Mouse (Mus musculus) lung, adult 2 months (tissue): ENCODE results near the gene Cox18. TPM values are rescaled to one million over a fixed set of nuclear protein-coding genes. Genes with fewer than 3 reads are reported as not detected.

Experiments
- DNase-seq: peaks from one replicate; pipeline ENCODE4 v3.0.0; 2022
- H3K4me1 ChIP-seq: fragments of 200-500 bp; 2 replicates; pipeline ENCODE4 v1.6.1; 2011; ENCODE audit warnings: low read length; ENCODE audit not compliant: control insufficient read depth, insufficient read depth
- H3K4me3 ChIP-seq: fragments of 200-500 bp; replicated peaks from 2 replicates; pipeline ENCODE3; 2011; ENCODE audit warnings: low read depth, mild to moderate bottlenecking, control low read depth, low read length; ENCODE audit errors: extremely low read depth
- CTCF ChIP-seq: fragments of 200-500 bp; IDR thresholded peaks from 2 replicates; pipeline ENCODE4 v1.5.1; 2011; ENCODE audit warnings: mild to moderate bottlenecking, low read length, control low read depth; ENCODE audit not compliant: insufficient read depth
- POLR2A ChIP-seq: fragments of 200-500 bp; IDR thresholded peaks from 2 replicates; pipeline ENCODE4 v1.6.1; 2011; ENCODE audit warnings: low read depth, mild to moderate bottlenecking, control low read depth, low read length, borderline replicate concordance; ENCODE audit errors: extremely low read depth
- WGBS: fragments of 180-500 bp; shearing (Covaris S2); methylation state at CpG from one replicate; pipeline ENCODE4 v1.1.7; 2018; 5-methylcytosine and 5-hydroxymethylcytosine counted together
- polyA plus RNA-seq: library from polyadenylated mRNA; depleted of rRNA; stranded (reverse); fragments of >200 nt; gene quantifications from 2 replicates; pipeline ENCODE4 v1.2.3, GENCODE M21; 2012

Gene Cox18
- polyA plus RNA-seq, 1 experiment: 20.4 TPM

DNA sequence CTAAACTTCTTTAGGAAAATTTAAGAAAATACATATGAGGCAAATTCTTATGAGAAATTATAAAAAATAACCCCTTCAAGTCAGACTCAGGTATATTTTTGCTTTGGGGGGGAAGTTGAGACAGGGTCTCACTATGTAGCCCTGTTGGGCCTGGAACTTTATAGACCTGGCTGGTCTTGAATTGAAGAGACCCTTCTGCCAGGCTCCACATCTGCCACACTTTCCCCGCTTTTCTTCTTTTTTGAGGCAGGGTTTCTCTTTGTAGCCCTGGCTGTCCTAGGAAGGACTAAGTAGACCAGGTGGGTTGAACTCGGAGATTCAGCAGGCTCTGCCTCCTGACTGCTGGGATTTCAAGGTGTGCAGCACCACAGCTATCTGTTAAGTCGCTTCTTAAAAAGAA, 2.9 kb upstream of the Cox18 start:
- 93% methylated on average over 3 of the region's 3 CpGs for WGBS
- no peak overlapping the region for H3K4me3 ChIP-seq
- TF ChIP-seq POLR2A (no peak), CTCF (no peak)
- no peak for DNase-seq
- peaks cover 2% of the 10 kb centered on the region; the same call in 1 of the 2 replicates for H3K4me1 ChIP-seq

DNA sequence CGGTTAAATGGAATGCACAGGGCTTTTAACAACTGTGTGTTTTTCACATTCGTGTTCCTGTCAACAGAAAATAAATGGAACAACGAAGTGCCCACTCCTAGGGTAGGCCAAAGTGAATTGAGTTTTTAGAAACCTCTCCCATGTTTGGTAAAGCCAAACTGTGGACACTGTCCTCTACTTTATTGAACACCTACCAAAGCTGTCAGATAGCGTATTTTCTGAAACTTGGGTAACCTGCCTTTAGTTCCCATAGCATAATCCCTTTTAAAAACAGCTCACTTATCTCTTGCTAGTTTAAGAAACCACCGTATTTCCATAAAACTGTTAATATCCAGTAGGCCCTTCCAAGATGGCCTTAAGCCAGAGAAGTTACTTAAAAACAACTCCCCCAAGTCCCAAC, 929 bp upstream of the Cox18 start:
- DNase-seq: no peak
- peaks cover 2% of the 10 kb centered on the region; the same call in 1 of the 2 replicates for H3K4me1 ChIP-seq
- no peak overlapping the region for H3K4me3 ChIP-seq
- TF ChIP-seq CTCF (no peak), POLR2A (no peak)
- 79% methylated on average over 5 of the region's 5 CpGs for WGBS

DNA sequence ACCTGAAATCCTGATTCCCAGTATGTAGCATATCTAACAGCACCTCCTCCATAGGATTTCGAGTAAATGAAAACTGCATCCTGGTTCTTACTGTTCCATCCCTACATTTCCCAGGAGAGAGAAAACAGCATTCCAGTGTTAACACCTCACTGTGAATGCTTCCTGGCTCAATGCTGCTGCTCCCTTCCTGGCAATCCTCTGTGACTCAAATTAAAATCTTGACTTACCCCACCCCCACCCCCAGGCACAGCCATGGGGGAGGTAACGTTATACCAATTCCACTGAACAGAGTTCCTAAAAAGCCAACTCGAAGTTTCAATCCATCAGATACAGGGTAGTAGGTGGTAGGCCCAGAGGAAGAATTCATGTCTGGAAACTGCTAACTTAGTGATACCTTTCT, 864 bp downstream of the Cox18 start:
- Histone ChIP-seq H3K4me3 (peak overlapping the region; percentile 90), H3K4me1 (peaks cover 2% of the 10 kb centered on the region; the same call in 1 of the 2 replicates)
- no peak for DNase-seq
- no peak for TF ChIP-seq CTCF
- TF ChIP-seq POLR2A: no peak
- 29% methylated on average over 3 of the region's 3 CpGs for WGBS

DNA sequence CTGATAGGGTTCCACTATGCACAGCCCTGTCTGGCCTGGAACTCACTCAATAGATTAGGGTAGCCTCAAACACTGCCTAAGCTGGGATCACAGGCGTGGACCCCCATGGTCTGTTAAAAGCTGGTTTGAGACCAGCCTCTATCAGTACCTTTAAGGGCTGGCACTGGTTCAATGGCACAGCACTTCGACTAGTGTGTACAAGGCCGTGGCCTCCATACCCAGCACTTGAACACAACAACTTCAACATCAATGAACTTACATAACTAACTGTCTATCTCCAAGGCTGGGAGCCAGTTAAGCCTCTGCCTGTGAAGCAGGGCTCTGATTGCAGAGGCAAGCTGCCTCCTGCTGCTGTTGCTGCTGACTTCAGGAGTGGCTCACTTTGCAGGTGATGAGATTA, 6.0 kb downstream of the Cox18 start:
- TF ChIP-seq CTCF (no peak), POLR2A (no peak)
- no peak for DNase-seq
- Histone ChIP-seq H3K4me1 (no peaks in the 10 kb centered on the region; the same call in 1 of the 2 replicates), H3K4me3 (no peak overlapping the region)
- 82% methylated on average over 3 of the region's 3 CpGs for WGBS

DNA sequence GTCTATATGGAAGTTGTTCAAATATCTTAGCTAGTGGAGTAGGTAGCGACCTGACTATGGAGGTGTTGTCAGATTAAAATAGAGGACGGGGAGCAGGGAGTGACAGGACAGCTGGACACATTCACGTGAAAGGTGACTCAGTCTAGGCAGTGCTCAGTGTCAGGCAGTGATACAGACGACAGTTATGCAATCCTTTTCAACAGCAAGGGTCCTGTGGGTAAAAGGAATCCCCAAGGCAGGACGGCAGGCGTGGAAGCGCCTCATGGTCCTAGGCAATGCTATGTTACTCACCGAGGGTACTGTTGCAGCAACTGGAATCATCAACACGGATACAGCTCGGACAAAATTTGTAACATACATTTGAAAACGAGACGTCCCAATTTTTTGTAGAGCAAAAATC, 6.6 kb downstream of the Cox18 start:
- no peaks in the 10 kb centered on the region for H3K4me1 ChIP-seq
- no peak for DNase-seq
- TF ChIP-seq CTCF: no peak
- no peak for TF ChIP-seq POLR2A
- no peak overlapping the region for H3K4me3 ChIP-seq
- 93% methylated on average over 12 of the region's 12 CpGs for WGBS

DNA sequence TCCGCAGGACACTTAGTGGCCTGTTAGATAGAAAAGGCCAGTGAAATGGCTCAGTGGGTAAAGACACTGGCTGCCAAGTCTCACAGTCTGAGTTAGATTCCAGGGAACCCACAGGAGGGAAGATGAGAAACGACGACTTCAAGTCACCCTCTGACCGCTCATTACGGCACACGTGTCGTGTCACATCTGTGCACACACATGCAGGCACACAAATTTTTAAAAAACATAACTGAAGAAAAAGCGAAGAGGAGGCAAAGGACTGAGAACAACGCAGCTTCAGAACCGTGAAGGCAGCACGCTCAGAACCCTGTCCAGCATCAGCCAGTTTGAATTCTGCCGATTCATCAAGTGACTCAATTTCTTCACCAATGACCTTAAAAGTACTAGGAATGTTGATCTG, 10.4 kb downstream of the Cox18 start:
- WGBS: 97% methylated on average over 12 of the region's 12 CpGs
- no peak for DNase-seq
- no peak for TF ChIP-seq CTCF
- TF ChIP-seq POLR2A: no peak

DNA sequence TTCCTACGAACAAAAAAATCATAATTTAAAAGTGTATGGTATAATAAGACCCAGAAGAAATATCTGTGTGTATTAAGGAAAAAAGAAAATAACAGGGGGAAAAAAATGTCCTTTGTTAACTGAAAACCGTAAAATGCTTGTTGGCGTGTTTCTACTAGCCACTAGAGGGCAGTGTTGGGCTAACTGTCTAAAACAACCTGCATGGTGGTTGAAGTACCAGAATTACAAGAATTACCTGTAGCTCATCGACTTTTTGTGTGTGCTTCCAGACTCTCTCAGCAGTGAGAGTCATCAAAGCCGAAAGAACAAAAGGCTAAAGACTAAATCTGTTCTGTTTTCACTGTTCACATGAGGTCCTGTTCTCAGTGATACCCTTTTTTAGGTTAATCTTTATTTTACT, 20.6 kb downstream of the Cox18 start:
- DNase-seq: peak; percentile 10
- Histone ChIP-seq H3K4me3 (no peak overlapping the region), H3K4me1 (no peaks in the 10 kb centered on the region)
- TF ChIP-seq CTCF: peak; percentile 53; the same call in 1 of the 2 replicates
- no peak for TF ChIP-seq POLR2A
- WGBS: 14% methylated on average over 5 of the region's 5 CpGs

More for the DNA sequence above, 10.4 kb downstream of the Cox18 start:
- H3K4me1 ChIP-seq: no peaks in the 10 kb centered on the region
- no peak overlapping the region for H3K4me3 ChIP-seq

DNA sequence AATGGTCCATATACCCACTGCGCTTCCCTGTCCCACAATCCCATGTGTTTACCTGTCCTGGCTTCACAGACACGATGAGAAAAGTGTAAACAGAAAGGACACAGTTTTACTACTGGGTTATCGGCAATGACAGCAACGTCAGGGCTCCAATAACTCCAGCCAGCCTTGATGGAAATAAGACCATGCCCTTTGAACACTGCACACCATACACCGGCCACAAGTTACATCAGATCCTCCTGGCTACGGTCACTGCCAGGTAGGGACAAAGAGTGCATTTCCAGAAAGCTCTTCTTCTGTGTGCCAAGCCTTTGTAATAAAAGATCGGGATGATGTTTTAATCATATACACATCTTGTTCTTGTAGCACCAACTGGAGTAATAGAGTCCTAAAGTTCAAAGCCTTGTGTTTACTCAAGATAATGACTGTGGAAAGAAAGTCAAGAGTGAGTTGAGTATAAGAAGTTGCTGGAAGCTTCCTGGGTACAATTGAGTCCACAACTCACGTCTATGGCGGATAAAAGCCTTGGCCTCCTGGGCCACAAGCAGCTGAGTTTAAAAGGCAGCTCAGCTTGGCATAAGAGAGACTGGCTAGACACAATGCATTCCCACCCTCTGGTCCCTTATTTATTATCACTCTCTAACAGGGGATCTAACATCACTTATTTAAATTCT, 21.2 kb downstream of the Cox18 start:
- no peak overlapping the region for H3K4me3 ChIP-seq
- TF ChIP-seq POLR2A: no peak
- TF ChIP-seq CTCF: no peak
- WGBS: 64% methylated on average over 9 of the region's 9 CpGs
- DNase-seq: no peak
- H3K4me1 ChIP-seq: no peaks in the 10 kb centered on the region

DNA sequence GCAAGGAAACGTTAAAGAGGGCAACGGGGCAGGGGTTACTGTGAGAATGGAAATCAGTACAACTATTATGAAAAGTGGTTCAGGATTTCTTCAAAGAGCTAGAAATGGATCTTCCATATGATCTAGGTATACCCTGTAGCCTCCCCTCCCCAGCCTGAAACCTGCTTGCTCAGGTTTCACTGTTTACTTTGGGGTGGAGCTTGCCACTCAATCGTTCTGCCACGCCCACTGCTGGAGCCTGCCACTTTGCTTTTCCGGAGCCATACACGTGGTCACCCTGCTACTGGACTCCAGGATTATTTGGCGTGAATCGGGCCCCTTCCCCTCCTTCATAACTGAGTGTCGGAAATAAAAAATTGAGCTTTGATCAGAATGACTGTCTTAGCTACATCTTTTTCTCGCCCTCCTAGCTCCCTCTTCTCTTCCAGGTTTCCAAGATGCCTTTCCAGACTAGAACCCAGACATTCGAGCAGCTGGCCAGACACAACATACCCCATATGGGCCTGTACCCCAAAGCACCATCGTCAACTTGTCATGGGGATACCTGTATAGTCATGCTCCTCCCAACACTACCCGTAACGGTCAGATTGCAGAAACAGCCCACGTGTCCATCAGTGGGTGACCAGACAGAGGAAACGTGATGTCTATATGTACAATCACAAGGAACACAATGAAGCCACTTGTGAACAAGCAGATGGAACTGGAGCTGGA, 23.7 kb downstream of the Cox18 start:
- H3K4me1 ChIP-seq: no peaks in the 10 kb centered on the region
- WGBS: 45% methylated on average over 16 of the region's 16 CpGs
- TF ChIP-seq CTCF (no peak), POLR2A (no peak)
- DNase-seq: no peak
- H3K4me3 ChIP-seq: no peak overlapping the region

DNA sequence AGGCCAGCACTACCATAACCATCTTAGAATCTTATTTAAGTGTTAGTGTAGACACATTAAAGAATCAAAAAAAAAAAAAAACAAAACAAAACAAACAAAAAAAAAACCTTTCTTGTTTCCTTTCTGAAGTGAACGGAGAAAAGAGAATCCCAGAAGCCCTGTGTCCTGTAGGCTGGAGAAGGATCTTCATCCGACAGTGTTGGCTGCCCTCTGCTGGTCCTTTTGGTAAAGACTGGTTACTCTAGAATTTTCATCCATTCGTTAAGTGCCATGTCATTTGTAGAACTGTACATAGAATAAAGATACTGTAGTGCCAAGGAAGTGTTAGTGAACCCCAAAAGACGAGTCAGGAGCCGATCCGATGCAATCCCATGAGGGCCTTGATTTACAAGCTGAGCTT, 29.0 kb downstream of the Cox18 start:
- peak; percentile 21 for DNase-seq
- 17% methylated on average over 6 of the region's 6 CpGs for WGBS
- TF ChIP-seq CTCF: peak; percentile 55; the same call in 1 of the 2 replicates
- TF ChIP-seq POLR2A: no peak
- Histone ChIP-seq H3K4me3 (no peak overlapping the region), H3K4me1 (no peaks in the 10 kb centered on the region)
